Mouse (Mus musculus) layer of hippocampus, adult 9-10 months (tissue): ENCODE measurements around the gene Praf2.
"Not testable (repeated sequence)": the region's sequence is repeated elsewhere in the genome, so short reads cannot be mapped to it uniquely, and the experiment has no call there.

Source experiments
- DNase-seq: peaks from one replicate; pipeline ENCODE4 v3.0.0; 2022; ENCODE audit warnings: low spot score

Gene Praf2

DNA sequence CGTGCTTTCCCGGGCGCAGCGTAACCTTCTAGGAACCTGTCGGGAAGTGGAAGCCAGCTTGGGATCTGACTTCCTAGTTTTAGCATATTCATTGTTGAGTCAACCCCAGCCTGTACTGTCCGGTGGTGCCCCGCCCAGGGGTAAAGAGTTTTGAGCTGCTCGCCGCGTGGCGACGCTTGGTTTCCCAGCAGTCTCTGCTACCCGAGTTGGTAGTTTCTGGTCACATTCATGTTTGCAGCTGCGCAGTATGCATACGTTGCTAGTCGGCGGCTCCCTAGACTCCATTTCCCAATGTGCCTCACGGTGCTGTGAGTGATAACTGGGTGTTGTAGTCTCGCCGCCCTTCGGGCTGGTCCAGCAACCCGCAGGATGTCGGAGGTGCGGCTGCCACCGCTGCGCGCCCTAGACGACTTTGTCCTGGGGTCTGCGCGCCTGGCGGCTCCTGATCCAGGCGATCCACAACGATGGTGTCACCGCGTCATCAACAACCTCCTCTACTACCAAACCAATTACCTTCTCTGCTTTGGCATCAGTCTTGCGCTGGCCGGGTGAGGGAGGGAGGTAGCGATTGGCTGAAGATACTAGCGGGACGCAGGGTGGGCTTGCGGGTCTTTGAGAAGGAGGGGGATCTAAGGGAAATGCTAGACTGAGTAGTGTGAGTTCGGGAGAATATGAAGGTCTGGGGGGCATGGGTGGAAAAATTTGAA is at the start of gene Praf2:
Praf2 (plus strand) TSS at position 225 of the 707 bp plus-strand sequence.
- peak; percentile 76 for DNase-seq

- no peak for DNase-seq
These were observed 49.3 kb upstream of the Praf2 start for GRCm38 (mm10) chrX:7678986-7679385.

DNA sequence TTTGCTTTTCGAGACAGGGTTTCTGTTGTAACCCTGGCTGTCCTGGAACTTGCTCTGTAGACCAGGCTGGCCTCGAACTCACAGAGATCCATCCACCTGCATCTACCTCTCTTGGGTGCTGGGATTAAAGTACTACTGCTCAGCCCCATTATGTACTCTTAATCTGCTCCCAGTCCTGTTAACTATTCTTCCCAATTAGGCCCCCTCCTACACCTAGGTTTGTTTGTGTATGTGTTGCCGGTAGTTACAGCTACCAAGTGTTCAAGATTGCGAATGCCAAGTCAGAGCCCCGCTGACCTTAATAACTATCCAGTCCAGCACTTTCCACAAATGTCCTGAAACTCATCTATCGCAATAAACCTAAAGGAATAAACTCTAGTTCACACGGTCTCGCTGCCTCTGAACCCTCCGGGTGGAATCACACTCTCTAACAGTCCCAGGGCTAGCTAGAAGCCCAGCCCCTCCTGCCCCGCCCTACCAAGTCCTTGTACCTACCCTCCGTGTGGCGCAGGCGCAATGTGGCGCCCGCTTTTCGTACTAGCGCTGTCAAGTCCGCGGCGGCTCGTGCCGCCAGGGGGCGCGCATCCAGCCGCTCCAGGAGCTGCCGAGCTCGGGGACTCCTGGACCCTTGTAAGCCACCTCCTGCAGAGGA is 48.7 kb upstream of the Praf2 start:
- peak; percentile 52 for DNase-seq

DNA sequence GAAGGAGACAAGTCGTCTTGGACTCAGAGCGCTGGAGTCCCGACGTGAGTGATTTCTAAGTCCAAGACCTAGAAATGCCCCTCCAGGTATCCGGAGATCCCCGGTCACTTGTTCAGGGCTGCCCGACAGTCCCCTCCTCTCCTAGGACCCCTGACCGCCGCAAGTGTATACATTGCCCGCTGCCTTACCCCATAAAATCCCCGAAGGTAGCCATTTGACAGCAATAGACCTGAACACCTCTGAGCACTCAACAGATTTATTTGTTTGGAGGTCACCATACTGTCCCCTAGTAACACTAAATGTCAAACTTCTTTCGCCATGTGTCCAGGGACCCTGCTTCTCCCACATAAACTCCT is 48.2 kb upstream of the Praf2 start:
- DNase-seq: no peak

DNA sequence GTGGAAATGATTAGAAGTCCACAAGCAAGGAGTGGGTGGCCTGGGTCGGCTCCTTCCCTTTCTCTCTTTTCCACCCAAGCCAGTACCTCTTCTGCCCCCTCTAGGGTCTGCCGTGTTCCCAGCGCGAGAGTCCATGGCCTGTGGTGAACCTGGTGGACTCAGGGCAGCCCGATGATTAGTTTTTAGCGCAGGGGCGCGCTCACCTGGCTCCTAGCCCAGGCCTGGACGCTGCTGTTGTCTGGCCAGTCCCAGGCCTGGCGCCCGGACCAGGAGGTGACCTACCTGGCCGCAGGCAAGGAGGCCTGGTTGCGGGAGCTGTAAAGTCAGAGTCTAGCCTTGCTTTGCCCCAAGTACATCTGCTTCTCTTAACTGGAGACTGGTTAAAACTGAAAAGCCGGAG is 47.4 kb upstream of the Praf2 start, which contains the start of gene Magix:
Magix (minus strand) TSS at position 388 of the 400 bp plus-strand sequence.
- DNase-seq: no peak

GRCm38 (mm10) chrX:7688321-7688720 is 39.9 kb upstream of the Praf2 start:
- DNase-seq: no peak

- DNase-seq: no peak
These were observed 37.8 kb upstream of the Praf2 start for GRCm38 (mm10) chrX:7690486-7690885.

DNA sequence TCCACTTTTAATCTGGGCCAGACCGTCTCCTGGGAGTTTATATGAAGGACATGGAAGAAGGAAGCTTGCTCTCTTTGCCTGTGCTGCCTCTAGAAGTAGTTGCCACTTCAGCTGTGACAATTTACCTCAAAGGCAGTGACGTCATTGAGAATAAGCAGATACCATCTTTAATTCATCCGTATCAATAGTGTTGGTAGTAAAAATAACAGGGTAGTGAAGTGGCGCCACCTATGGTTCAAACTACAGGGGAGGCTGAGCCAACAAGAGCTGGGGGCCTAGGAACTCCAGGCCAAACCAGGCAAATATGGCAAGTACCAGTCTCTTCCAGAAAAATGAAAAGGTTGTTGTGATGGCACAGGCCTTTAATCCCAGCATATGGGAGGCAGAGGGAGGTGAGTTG is 35.4 kb upstream of the Praf2 start:
- no peak for DNase-seq

GRCm38 (mm10) chrX:7696520-7696919 is 31.7 kb upstream of the Praf2 start:
- DNase-seq: no peak

GRCm38 (mm10) chrX:7696954-7697381 is 31.3 kb upstream of the Praf2 start, which contains the start of gene Gpkow:
Gene Gpkow, plus strand, starts transcription at chrX:7697131.
- peak; percentile 73 for DNase-seq

DNA sequence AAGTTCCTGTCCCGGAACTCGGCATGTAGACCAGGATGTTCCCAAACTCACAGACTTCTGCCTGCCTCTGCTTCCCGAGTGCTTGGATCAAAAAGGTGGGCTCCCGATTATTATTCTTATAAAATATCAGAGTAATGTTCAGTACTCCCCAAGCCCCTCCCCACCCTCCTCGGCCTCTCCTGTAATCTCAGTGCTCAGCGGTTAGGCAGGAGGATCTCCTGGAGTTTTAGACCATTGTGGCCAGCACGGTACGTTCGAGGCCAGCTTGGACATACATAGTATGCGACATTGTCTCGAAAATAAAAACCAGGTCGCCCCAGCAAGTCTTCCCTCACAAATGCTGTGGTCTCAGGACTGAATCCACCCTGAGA is 14.5 kb upstream of the Praf2 start:
- DNase-seq: not testable (repeated sequence)

DNA sequence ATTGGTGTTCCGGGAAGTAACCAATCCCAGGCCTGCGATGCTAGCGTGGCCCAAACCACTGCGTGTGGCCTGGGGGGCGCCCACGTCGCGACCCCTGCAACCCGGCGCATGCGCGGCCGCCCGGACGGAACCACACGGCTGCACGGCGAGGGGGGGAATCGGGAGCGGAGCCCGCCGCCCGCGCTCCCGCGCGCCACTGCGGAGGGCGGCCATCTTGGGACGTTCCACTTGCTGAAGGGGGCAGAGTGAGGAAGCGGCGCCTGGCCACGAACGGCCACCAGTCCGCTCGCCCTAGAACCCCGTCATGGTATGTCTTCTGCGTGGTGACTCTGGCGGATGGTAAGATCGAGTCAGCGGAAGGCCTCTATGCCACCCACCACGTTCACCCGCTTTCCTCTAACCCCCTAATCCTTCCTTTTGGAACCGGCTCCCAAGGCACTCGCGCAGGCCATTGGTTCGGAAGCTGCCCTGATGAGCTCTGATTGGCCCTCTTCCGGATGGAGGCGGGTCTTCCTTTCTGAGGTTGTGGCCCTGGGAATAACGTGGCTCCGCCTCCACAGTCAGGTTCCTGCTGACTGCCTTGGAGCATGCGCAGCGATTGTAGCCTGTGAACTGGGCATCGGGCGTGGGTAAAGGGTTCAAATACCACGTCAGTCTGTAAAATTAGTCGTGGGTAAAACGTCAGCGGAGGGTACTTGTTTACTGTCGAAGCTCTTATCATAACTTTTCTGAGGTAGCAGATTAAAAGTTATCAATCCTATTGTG is 13.9 kb upstream of the Praf2 start, which contains the start of gene Wdr45:
Wdr45 (plus strand) TSS at position 199 of the 765 bp plus-strand sequence.
- DNase-seq: peak; percentile 91

DNA sequence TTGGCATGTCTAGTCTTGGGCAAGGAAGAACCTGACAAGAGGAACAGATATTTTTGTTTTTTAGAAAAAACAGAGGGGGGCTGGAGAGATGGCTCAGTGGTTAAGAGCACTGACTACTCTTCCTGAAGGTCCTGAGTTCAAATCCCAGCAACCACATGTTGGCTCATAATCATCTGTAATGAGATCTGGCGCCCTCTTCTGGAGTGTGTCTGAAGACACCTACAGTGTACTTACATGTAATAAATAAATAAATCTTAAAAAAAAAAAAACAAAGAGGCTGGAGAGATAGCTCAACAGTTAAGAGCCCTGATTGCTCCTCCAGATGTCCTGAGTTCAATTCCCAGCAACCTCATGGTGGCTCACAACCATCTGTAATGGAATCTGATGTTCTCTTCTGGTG is 12.2 kb upstream of the Praf2 start:
- not testable (repeated sequence) for DNase-seq

GRCm38 (mm10) chrX:7721514-7722281 is 6.5 kb upstream of the Praf2 start, which contains the start of gene Gm45208:
Gene Gm45208, plus strand, starts transcription at chrX:7722245.
- peak; percentile 50 for DNase-seq

DNA sequence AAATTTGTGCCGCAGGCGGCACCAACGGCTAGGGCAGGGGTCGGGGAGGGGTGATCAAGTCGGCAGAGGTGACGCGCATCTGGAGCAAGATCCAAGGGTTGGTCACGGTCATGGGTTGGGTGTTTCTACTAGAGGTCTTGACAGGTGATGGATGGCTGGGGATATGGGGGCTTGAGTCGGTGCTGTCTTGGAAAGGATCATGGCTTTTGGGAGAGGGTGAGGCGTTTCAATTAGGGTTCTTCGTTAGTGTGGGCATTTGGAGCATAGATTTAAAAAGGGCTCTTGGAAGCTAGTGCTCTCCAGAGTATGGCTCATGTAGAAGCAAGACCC is 6.0 kb upstream of the Praf2 start:
- no peak for DNase-seq

DNA sequence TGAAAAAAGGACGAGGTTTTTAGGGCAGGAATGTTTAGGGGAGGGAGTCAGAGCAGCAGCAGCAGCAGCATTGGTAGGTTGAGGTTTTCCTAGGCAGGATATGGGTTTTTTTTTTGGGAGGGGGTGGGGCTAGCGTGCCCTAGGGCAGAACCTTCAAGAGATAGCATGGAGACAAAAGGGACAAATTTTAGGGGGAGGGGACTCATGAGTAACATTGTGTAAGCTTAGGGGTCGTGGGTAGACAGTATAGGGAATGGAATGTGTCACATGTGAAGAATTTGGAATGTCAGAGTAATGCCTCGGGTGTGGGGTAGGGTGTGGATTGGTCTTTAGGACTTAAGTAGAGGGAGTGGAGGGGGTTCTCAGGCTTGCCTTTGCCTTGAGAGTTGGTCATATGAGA is 5.5 kb upstream of the Praf2 start:
- DNase-seq: no peak

- DNase-seq: no peak
These were observed 4.1 kb upstream of the Praf2 start for GRCm38 (mm10) chrX:7724135-7724534.

DNA sequence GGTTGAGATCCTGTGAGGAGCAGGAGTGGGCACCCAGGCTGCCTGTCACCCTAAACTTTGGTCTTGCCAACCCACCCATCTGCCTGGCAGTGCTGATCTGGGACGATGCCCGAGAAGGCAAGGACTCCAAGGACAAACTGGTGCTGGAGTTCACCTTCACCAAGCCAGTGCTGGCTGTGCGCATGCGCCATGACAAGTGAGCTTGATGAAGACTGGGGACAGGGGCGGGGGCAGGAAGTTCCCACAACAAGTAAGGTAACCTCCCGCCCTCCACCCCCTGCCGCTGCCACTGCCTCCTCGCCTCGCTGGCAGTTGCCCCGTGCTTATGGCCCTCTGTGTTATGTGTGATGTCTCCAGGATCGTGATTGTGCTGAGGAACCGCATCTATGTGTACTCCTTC is 2.4 kb upstream of the Praf2 start:
- no peak for DNase-seq

GRCm38 (mm10) chrX:7727176-7727575 is 1.1 kb upstream of the Praf2 start:
- DNase-seq: no peak

DNA sequence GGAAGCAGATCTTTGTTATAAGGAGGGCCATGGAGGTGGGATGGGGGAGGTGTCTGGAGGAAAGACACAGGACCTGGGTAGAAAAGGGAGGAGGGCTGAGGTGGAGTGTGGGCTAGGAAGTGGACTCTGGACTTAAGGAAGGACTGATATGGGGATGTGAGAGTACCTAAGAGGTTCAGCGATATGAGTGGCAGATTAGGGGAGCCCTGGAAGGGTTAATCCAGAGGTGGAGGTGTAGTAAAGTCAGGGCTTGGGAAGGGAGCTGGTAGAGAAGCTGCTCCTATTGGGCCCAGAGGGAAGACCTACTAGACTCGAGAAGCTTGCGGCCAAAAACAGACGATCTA is 655 bp downstream of the Praf2 start:
- DNase-seq: no peak

DNA sequence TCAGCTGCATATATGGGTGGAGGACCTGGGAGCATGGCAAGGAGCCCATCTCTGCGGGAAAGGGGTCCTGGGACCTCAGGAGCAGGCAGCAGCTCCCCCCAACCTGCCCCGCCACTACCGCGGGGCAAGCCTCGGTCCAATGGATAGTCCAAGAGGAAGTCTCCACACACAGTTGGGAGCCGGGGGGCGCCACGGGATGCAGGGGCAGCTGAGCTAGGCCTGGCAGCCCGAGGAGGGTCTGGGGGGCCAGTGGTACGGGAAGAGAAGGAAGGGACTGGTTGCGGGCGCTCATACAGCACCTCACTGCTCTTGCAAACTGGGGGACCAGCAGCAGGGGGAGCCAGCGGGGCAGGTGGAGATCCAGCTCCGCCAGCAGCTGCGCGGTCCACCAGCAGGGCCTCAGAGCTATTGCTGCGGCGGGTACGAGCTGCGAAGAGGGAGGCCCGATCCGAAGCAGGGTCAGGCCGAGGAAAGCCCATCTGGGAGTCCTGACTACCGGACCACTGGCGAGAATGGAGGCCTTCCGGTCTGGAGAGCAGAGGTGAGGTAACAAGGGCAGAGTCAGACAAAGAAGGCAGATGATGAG is 5.4 kb downstream of the Praf2 start:
- no peak for DNase-seq
